Mouse (Mus musculus) natural killer cell, adult 2 months (primary cell): ENCODE measurements around the gene Gm884.
"Not testable (repeated sequence)": the region's sequence is repeated elsewhere in the genome, so short reads cannot be mapped to it uniquely, and the experiment has no call there.

ENCODE experiments used
- DNase-seq, 2 experiments: peaks; one replicate each; pipeline ENCODE4 v3.0.0; 2022; ENCODE audit warnings: low spot score in 2 of 2

The Gm884 gene

DNA sequence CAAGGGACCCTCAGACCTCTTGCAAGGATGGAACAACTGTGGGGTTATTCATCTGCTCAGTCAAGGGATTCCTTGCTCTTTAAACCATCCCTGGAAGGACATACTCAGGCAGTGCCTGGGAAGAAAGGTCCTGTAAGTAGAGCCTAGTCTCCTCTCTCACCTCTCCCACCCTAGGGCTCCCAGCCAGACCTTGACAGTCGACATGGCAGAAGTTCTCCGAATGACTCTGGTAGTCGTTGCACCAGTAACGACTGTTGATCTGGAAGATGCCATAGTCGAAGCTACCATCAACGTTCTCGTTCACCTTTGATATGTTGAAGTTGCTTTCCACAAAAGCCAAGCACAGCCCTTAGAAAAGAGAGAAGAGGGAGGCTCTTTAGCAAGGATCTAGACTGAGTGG is 13.9 kb upstream of the Gm884 start:
- DNase-seq = no peak

GRCm38 (mm10) chr11:103627453-103627852 is 6.5 kb upstream of the Gm884 start:
- DNase-seq = no peak

DNA sequence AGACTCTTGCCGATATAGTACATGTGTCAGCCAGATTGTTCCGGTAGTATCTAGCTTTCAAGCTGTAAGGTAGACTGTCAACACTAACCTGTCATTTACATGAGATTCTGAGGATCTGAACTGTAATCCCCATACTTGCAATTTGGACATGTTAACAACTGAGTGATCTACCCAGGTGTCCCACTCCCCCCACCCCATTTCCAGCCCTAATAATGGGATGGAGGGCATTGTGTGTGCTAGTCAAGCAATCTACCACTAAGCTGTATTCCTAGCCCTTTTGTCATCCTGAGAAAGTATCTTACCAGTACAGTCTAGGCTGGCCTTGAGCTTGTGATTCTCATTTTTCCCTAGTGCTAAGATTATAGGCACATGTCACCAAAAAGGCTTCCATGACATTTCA is 10.2 kb downstream of the Gm884 start:
- no peak for DNase-seq

GRCm38 (mm10) chr11:103606611-103607010 is 14.3 kb downstream of the Gm884 start:
- no peak for DNase-seq

DNA sequence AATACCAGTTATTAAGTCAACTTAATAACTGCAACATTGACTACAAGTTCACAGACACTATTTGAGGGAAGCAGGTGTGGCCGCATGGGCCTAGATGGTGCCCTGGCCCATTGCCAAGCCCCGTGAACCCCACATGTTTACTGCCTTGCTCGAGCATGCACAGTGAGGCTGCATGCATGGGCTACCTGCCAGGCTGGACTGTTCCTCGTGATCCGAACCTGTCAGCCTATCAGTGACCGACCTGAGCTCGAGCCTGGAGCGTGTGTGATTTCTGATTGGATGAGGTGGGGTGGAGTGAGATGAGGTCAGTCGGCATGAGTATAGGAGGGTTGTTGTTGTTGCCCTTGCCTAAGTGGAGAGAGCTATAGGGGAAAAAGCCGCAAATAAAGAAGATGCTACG is 42.6 kb downstream of the Gm884 start:
- no peak for DNase-seq

GRCm38 (mm10) chr11:103556021-103556420 is 64.9 kb downstream of the Gm884 start:
- DNase-seq = no peak

- not testable (repeated sequence) for DNase-seq
Observed at GRCm38 (mm10) chr11:103534973-103535372, 86.0 kb downstream of the Gm884 start.

DNA sequence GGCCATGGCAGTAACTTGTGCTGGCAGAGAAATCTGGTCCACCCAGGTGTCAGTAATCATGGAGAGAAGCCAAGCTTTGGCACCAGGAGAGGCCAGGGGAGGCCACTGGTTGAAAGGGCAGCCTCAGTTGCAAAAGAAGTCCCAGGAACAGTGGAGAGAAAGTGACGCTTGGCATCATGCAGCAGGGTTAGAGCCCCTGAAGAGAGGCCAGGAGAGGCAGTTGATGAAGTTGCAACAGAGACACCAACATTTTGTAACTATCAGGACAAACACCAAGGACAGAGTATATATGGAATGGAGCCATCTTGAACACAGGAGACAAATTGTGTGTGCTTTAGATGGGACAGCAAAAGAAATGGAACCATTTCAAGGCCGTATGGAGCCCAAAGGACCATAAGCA is 108.8 kb downstream of the Gm884 start:
- no peak for DNase-seq

GRCm38 (mm10) chr11:103504497-103504896 is 116.4 kb downstream of the Gm884 start, which contains the start of gene Lrrc37a:
Gene Lrrc37a, minus strand, starts transcription at chr11:103504597.
- no peak for DNase-seq
